Mouse (Mus musculus) granulocyte monocyte progenitor cell, adult 5-6 weeks (primary cell): ENCODE results near the gene Thoc3. TPM values are rescaled to one million over a fixed set of nuclear protein-coding genes. Genes with fewer than 3 reads are reported as not detected.

Source experiments
- total RNA-seq, 2 experiments: library from RNA; stranded (forward) in 1 of 2; stranded (reverse) in 1 of 2; fragments of 200-712, 200-1000 nt in 1 of 2; fragments of >200 nt in 1 of 2; fragmentation: Nextera tagmentation in 1 of 2; gene quantifications; 2 replicates each; pipeline ENCODE4 v1.2.3; 2014 to 2017

The Thoc3 gene
- total RNA-seq, 2 experiments from 2014 or later = 26.7 to 57.2 TPM

Other genes with a start within 250 kb of the Thoc3 start
- not detected in 2 replicates for gene Cplx2, start 97.5 kb downstream of the Thoc3 start, total RNA-seq (2014; fragmentation: Nextera tagmentation)
- not detected in 2 replicates for gene Cplx2, start 97.5 kb downstream of the Thoc3 start, total RNA-seq (2017)
- gene Simc1, start 34.9 kb upstream of the Thoc3 start, total RNA-seq (2014; fragmentation: Nextera tagmentation) = 10.6 and 16.1 TPM in 2 replicates
- gene Simc1, start 34.9 kb upstream of the Thoc3 start, total RNA-seq (2017) = 6.3 and 7.5 TPM in 2 replicates
- 58.0 and 65.9 TPM in 2 replicates for gene 4833439L19Rik, start 96.6 kb upstream of the Thoc3 start, total RNA-seq (2014; fragmentation: Nextera tagmentation)
- gene 4833439L19Rik, start 96.6 kb upstream of the Thoc3 start, total RNA-seq (2017) = 27.7 and 30.9 TPM in 2 replicates
- gene Arl10, start 106.2 kb upstream of the Thoc3 start, total RNA-seq (2014; fragmentation: Nextera tagmentation) = 17.4 and 24.0 TPM in 2 replicates
- gene Arl10, start 106.2 kb upstream of the Thoc3 start, total RNA-seq (2017) = 12.1 and 15.0 TPM in 2 replicates
- 90.9 and 122 TPM in 2 replicates for gene Nop16, start 121.2 kb upstream of the Thoc3 start, total RNA-seq (2014; fragmentation: Nextera tagmentation)
- gene Nop16, start 121.2 kb upstream of the Thoc3 start, total RNA-seq (2017) = 101 and 118 TPM in 2 replicates
- gene Higd2a, start 121.4 kb upstream of the Thoc3 start, total RNA-seq (2014; fragmentation: Nextera tagmentation) = 111 and 118 TPM in 2 replicates
- gene Higd2a, start 121.4 kb upstream of the Thoc3 start, total RNA-seq (2017) = 36.5 and 67.4 TPM in 2 replicates
- gene Cltb, start 142.5 kb upstream of the Thoc3 start, total RNA-seq (2014; fragmentation: Nextera tagmentation) = 4.5 and 6.6 TPM in 2 replicates
- gene Cltb, start 142.5 kb upstream of the Thoc3 start, total RNA-seq (2017) = 7.8 and 12.3 TPM in 2 replicates
- gene Faf2, start 152.9 kb upstream of the Thoc3 start, total RNA-seq (2014; fragmentation: Nextera tagmentation) = 30.4 and 43.7 TPM in 2 replicates
- 40.0 and 47.6 TPM in 2 replicates for gene Faf2, start 152.9 kb upstream of the Thoc3 start, total RNA-seq (2017)
- 64.2 and 82.0 TPM in 2 replicates for gene Rnf44, start 225.1 kb upstream of the Thoc3 start, total RNA-seq (2014; fragmentation: Nextera tagmentation)
- 12.2 and 12.3 TPM in 2 replicates for gene Rnf44, start 225.1 kb upstream of the Thoc3 start, total RNA-seq (2017)
- not detected in 2 replicates for gene Cdhr2, start 232.6 kb upstream of the Thoc3 start, total RNA-seq (2014; fragmentation: Nextera tagmentation)
- not detected in 2 replicates for gene Cdhr2, start 232.6 kb upstream of the Thoc3 start, total RNA-seq (2017)